Mouse (Mus musculus): Measurements from ENCODE around the gene Cxcl1. TPM values are rescaled to one million over a fixed set of nuclear protein-coding genes. Genes with fewer than 3 reads are reported as not detected.

Cxcl1 gene
- polyA plus RNA-seq, 1 experiment = not detected

DNA sequence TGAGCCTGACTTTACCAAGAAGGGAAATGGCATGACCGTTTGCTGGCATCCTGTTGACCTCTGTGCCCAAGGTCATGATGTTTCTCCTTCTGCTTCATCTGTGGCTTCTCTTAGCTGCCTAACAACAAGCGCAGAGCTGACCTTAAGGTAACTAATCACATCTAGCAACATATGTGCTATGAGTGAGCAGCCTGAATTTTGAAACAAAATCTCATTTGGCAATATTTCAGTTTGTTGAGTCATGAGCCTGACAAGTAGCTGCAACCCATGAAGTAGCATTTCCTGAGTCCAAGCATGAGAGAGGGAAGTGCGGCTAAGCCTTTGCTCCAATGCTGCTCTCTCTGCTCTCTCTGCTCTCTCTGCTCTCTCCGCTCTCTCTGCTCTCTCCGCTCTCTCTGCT is 9.4 kb upstream of the Cxcl1 start:
- Histone ChIP-seq H3K4me3 (replicated peaks) (no peak overlapping the region), H3K36me3 (ENCODE audit: control insufficient read depth) (no peaks in the 10 kb centered on the region), H3K4me1 (ENCODE audit: control insufficient read depth) (no peaks in the 10 kb centered on the region), H3K27me3 (ENCODE audit: control insufficient read depth) (no peaks in the 10 kb centered on the region), H3K9me3 (ENCODE audit: control insufficient read depth, low read length) (no peaks in the 10 kb centered on the region)
- no peak for TF ChIP-seq GATA1 (IDR thresholded peaks at IDR 0.05; ENCODE audit: low read length)
- no peak for TF ChIP-seq TAL1 (IDR thresholded peaks at IDR 0.05; ENCODE audit: low read length)

DNA sequence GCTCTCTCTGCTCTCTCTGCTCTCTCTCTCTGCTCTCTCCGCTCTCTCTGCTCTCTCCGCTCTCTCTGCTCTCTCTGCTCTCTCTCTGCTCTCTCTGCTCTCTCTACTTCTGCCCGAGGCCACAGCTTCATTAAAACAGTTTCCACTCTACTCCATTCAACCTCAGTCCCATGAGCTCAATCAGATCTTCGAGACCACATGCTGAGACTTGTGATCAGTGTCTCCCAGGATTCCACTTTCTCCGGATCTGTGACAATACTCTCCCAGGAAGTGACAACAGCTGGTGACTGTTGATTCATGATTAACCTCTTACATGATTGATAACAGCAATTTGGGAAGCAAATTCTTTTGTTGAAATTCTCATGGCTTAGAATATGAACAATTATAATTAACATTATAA is 8.9 kb upstream of the Cxcl1 start:
- Histone ChIP-seq H3K4me1 (ENCODE audit: control insufficient read depth) (no peaks in the 10 kb centered on the region), H3K9me3 (ENCODE audit: control insufficient read depth, low read length) (no peaks in the 10 kb centered on the region), H3K27me3 (ENCODE audit: control insufficient read depth) (no peaks in the 10 kb centered on the region), H3K36me3 (ENCODE audit: control insufficient read depth) (no peaks in the 10 kb centered on the region), H3K4me3 (replicated peaks) (no peak overlapping the region)
- TF ChIP-seq TAL1 (IDR thresholded peaks at IDR 0.05; ENCODE audit: low read length) (no peak), GATA1 (IDR thresholded peaks at IDR 0.05; ENCODE audit: low read length) (no peak)

DNA sequence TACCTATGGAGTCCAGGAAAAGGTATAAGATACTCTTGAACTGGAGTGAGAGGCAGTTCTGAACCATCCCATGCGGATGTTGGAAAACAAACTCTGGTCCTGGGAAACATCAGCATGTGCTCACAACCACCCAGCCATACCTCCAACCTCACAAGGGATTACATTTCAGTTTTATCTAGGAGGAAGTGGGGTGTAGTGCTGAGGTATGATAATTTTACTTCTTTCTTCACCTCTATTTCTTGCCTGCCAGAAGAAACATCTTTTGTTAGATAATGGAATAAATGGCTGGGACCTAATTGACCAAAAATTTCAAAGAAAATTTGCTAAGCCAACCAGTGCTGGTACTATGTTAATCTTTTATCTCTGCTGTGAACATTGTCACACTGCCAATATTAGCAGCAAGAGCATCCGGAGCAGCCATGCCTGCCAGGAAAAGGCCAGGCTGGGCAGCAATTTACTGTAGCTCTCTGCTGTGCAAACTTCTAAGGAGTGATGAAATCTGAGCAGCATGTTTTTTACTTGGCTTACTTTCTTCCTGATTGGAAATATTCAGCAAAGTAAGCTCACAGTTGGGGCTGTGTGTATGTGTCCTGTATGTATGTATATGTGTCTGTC is 6.3 kb upstream of the Cxcl1 start:
- no peaks in the 10 kb centered on the region for H3K36me3 ChIP-seq (ENCODE audit: control insufficient read depth)
- no peak for TF ChIP-seq GATA1 (IDR thresholded peaks at IDR 0.05; ENCODE audit: low read length)
- no peak for TF ChIP-seq TAL1 (IDR thresholded peaks at IDR 0.05; ENCODE audit: low read length)
- no peaks in the 10 kb centered on the region for H3K27me3 ChIP-seq (ENCODE audit: control insufficient read depth)
- H3K4me1 ChIP-seq (ENCODE audit: control insufficient read depth) = no peaks in the 10 kb centered on the region
- H3K4me3 ChIP-seq (replicated peaks) = no peak overlapping the region
- no peaks in the 10 kb centered on the region for H3K9me3 ChIP-seq (ENCODE audit: control insufficient read depth, low read length)

DNA sequence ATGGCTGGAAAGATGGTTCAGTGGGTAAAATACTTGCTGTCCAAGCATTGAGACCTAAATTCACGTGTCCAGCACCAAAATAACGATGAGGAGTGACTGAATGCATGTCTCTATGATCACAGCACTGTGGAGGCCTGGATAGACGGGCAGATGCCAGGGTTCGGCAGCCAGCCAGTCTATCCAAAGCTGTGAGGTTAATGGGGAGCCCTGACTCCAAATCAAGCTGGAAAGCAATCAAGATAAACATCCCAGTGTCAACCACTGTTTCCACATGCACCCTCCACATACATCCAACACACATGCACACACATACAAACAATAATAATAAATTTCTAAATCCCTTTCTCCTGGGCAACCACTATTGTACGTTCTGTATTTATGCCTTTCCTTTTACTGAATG is 2.4 kb upstream of the Cxcl1 start:
- TF ChIP-seq TAL1 (IDR thresholded peaks at IDR 0.05; ENCODE audit: low read length) = no peak
- Histone ChIP-seq H3K4me1 (ENCODE audit: control insufficient read depth) (no peaks in the 10 kb centered on the region), H3K9me3 (ENCODE audit: control insufficient read depth, low read length) (no peaks in the 10 kb centered on the region), H3K4me3 (replicated peaks) (no peak overlapping the region), H3K36me3 (ENCODE audit: control insufficient read depth) (no peaks in the 10 kb centered on the region), H3K27me3 (ENCODE audit: control insufficient read depth) (peaks cover 12% of the 10 kb centered on the region)

DNA sequence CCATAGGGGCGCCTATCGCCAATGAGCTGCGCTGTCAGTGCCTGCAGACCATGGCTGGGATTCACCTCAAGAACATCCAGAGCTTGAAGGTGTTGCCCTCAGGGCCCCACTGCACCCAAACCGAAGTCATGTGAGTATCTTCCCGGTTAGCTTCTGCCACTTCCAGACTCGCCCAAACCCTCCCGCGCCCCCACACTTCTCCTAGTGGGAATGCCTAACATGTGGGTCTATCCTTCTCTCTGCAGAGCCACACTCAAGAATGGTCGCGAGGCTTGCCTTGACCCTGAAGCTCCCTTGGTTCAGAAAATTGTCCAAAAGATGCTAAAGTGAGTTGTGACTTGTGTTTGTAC is 398 bp downstream of the Cxcl1 start:
- no peak for TF ChIP-seq TAL1 (IDR thresholded peaks at IDR 0.05; ENCODE audit: low read length)
- H3K4me1 ChIP-seq (ENCODE audit: control insufficient read depth) = no peaks in the 10 kb centered on the region
- peaks cover 12% of the 10 kb centered on the region for H3K27me3 ChIP-seq (ENCODE audit: control insufficient read depth)
- H3K36me3 ChIP-seq (ENCODE audit: control insufficient read depth) = no peaks in the 10 kb centered on the region
- no peaks in the 10 kb centered on the region for H3K9me3 ChIP-seq (ENCODE audit: control insufficient read depth, low read length)
- H3K4me3 ChIP-seq (replicated peaks) = peak overlapping the region; percentile 52

DNA sequence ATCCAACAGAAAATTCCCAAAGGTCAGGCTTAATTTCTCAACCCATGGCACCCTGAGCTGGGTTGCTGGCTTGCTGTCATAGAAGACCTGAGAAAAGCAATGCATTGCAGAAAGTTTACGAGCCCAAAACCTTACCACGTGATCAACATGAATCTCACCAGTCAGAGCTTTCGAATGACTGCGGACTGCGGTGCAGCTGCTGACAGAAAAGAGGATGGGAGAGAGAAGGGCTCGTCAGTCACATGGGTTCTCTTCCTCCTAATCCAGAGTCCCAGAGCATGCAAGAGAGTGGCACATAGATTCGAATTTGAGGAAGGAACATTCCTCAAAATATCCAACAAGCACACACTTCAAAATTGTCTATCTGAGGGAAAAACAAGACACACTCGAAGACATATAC is 3.2 kb downstream of the Cxcl1 start:
- TF ChIP-seq TAL1 (IDR thresholded peaks at IDR 0.05; ENCODE audit: low read length) (no peak), GATA1 (IDR thresholded peaks at IDR 0.05; ENCODE audit: low read length) (no peak)
- Histone ChIP-seq H3K4me3 (replicated peaks) (no peak overlapping the region), H3K9me3 (ENCODE audit: control insufficient read depth, low read length) (no peaks in the 10 kb centered on the region)

DNA sequence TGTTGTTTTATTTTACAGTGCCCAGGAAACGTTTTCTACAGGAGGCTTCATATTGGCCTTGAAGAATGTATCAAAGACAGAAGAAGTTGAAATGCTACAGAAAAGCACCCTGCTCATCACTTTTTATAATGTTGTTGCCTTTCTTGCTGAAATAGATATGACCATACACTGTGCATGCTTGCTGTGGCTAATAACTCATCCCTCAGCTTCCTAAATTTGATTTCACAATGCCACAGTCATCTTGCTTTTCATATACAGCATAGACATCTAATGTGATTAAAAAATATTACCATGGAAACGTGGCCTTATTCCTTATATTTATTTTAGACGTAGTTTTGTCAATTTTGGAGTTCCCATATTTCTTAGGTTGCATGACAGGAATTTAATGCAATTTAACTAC is 6.4 kb downstream of the Cxcl1 start:
- Histone ChIP-seq H3K36me3 (ENCODE audit: control insufficient read depth) (no peaks in the 10 kb centered on the region), H3K4me3 (replicated peaks) (no peak overlapping the region), H3K4me1 (ENCODE audit: control insufficient read depth) (no peaks in the 10 kb centered on the region), H3K9me3 (ENCODE audit: control insufficient read depth, low read length) (no peaks in the 10 kb centered on the region), H3K27me3 (ENCODE audit: control insufficient read depth) (no peaks in the 10 kb centered on the region)
- TF ChIP-seq GATA1 (IDR thresholded peaks at IDR 0.05; ENCODE audit: low read length) (no peak), TAL1 (IDR thresholded peaks at IDR 0.05; ENCODE audit: low read length) (no peak)

More for the DNA sequence above, 3.2 kb downstream of the Cxcl1 start:
- H3K4me1 ChIP-seq (ENCODE audit: control insufficient read depth) = no peaks in the 10 kb centered on the region
- H3K36me3 ChIP-seq (ENCODE audit: control insufficient read depth) = no peaks in the 10 kb centered on the region
- H3K27me3 ChIP-seq (ENCODE audit: control insufficient read depth) = peaks cover 12% of the 10 kb centered on the region

DNA sequence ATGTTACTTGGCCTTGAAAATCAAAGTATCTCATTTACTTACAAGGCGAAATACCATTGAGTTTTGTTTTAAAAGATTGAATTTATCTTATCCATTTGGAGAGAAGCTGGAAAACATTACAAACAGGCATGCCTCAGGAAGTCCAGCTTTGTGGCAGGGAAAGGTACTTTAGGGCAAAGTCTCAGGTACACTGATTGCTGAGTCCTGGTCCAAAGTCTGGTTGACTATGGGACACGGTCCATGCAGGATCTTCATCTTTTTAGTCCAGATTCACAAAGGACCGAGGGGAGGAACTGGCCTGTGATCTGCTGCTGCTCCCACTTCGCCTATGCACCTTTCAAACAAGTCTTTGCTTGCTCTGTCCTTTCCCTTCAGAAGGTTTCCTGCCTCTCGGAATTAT is 8.3 kb downstream of the Cxcl1 start:
- no peaks in the 10 kb centered on the region for H3K36me3 ChIP-seq (ENCODE audit: control insufficient read depth)
- H3K4me3 ChIP-seq (replicated peaks) = no peak overlapping the region
- H3K27me3 ChIP-seq (ENCODE audit: control insufficient read depth) = peaks cover 11% of the 10 kb centered on the region
- no peak for TF ChIP-seq GATA1 (IDR thresholded peaks at IDR 0.05; ENCODE audit: low read length)
- no peak for TF ChIP-seq TAL1 (IDR thresholded peaks at IDR 0.05; ENCODE audit: low read length)
- H3K9me3 ChIP-seq (ENCODE audit: control insufficient read depth, low read length) = no peaks in the 10 kb centered on the region
- H3K4me1 ChIP-seq (ENCODE audit: control insufficient read depth) = no peaks in the 10 kb centered on the region

DNA sequence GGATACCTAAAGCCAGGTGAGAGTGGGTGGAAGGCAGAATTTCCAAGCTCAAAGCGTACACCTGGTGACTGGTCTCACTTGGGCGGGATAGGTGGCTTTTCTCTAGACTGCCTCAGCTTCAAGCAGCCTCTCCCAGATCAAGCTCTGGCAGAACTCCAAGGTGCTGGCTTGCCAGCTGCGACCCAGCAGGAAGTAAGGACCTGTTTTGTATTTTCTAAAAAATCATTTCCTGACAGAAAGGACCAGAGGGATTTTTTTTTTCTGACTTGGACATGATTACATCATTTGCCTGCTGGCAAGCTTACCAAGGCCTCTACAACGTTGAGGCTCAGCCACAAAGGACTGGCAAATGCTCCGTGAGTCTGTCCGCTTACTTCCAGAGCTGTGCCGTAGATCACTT is 9.1 kb downstream of the Cxcl1 start:
- H3K4me1 ChIP-seq (ENCODE audit: control insufficient read depth) = no peaks in the 10 kb centered on the region

DNA sequence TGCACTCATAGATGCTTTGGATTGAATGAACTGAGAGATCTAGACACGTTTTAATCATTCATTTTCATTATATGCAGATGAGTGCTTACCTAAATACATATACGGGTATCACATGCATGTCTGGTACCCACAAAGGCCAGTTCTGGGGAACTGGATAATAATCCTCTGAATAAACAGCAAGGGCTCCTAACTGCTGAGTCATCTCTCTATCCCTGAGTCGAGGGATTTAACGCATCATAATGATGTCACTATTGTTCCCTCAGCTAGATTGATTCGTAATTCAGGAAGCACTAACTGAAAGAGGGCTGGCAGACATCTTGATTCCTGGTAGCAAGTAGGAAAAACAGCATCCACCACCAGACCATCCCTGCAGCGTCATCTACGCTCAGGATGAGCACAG is 9.6 kb downstream of the Cxcl1 start:
- Histone ChIP-seq H3K4me3 (replicated peaks) (no peak overlapping the region), H3K27me3 (ENCODE audit: control insufficient read depth) (peaks cover 14% of the 10 kb centered on the region), H3K4me1 (ENCODE audit: control insufficient read depth) (no peaks in the 10 kb centered on the region), H3K36me3 (ENCODE audit: control insufficient read depth) (no peaks in the 10 kb centered on the region), H3K9me3 (ENCODE audit: control insufficient read depth, low read length) (no peaks in the 10 kb centered on the region)
- no peak for TF ChIP-seq GATA1 (IDR thresholded peaks at IDR 0.05; ENCODE audit: low read length)

More for the DNA sequence above, 9.1 kb downstream of the Cxcl1 start:
- Histone ChIP-seq H3K27me3 (ENCODE audit: control insufficient read depth) (peaks cover 14% of the 10 kb centered on the region), H3K4me3 (replicated peaks) (no peak overlapping the region), H3K9me3 (ENCODE audit: control insufficient read depth, low read length) (no peaks in the 10 kb centered on the region), H3K36me3 (ENCODE audit: control insufficient read depth) (no peaks in the 10 kb centered on the region)
- TF ChIP-seq GATA1 (IDR thresholded peaks at IDR 0.05; ENCODE audit: low read length) (no peak), TAL1 (IDR thresholded peaks at IDR 0.05; ENCODE audit: low read length) (no peak)

Measured in erythroblast, embryonic 14.5 days (primary cell).